Mouse (Mus musculus) ES-E14 (cell line): ENCODE data around the gene Cd52. TPM values are rescaled to one million over a fixed set of nuclear protein-coding genes. Genes with fewer than 3 reads are reported as not detected.

ENCODE experiments used
- DNase-seq: peaks from one replicate; pipeline ENCODE4 v3.0.0-alpha.2; 2013; ENCODE audit warnings: low read depth, low spot score
- H3K27ac ChIP-seq: 2 replicates; pipeline ENCODE4 v1.5.1; 2012; ENCODE audit warnings: low read depth, mild to moderate bottlenecking, low read length, moderate library complexity, mixed read lengths; ENCODE audit not compliant: poor library complexity, insufficient read depth, severe bottlenecking
- H3K36me3 ChIP-seq: 2 replicates; pipeline ENCODE4 v1.6.1; 2012; ENCODE audit warnings: mild to moderate bottlenecking, low read length, moderate library complexity, mixed read lengths; ENCODE audit not compliant: control insufficient read depth, poor library complexity, insufficient read depth, severe bottlenecking
- H3K4me1 ChIP-seq, 2 experiments: fragments of 150-350 bp in 1 of 2; sonication (generic) in 1 of 2; 2 replicates each; pipeline ENCODE4 v1.6.1; 2012; ENCODE audit warnings: low read length in 2 of 2, mild to moderate bottlenecking in 1 of 2, mixed read lengths in 1 of 2; ENCODE audit not compliant: control insufficient read depth in 2 of 2, insufficient read depth in 2 of 2, poor library complexity in 1 of 2
- H3K4me3 ChIP-seq, 2 experiments: fragments of 150-350 bp in 1 of 2; sonication (generic) in 1 of 2; 2 replicates each; pipeline ENCODE4 v1.5.1; 2012; ENCODE audit warnings: low read length in 2 of 2, low read depth in 1 of 2, mild to moderate bottlenecking in 1 of 2, mixed read lengths in 1 of 2; ENCODE audit not compliant: insufficient read depth in 1 of 2, poor library complexity in 1 of 2, severe bottlenecking in 1 of 2
- H3K9ac ChIP-seq: 2 replicates; pipeline ENCODE4 v1.6.1; 2012; ENCODE audit warnings: low read depth, mild to moderate bottlenecking, low read length, mixed read lengths; ENCODE audit not compliant: poor library complexity, insufficient read depth, severe bottlenecking
- H3K9me3 ChIP-seq: fragments of 150-350 bp; sonication (generic); 2 replicates; pipeline ENCODE4 v1.6.1; 2012; ENCODE audit warnings: low read depth, mild to moderate bottlenecking, low read length; ENCODE audit not compliant: control insufficient read depth, insufficient read depth
- CHD2 ChIP-seq: IDR thresholded peaks from 2 replicates; pipeline ENCODE4 v1.6.1; 2014; ENCODE audit warnings: mild to moderate bottlenecking, low read depth, low read length, inconsistent platforms
- HCFC1 ChIP-seq: IDR thresholded peaks from 2 replicates; pipeline ENCODE4 v1.6.1; 2012; ENCODE audit warnings: low read length, inconsistent platforms, borderline replicate concordance; ENCODE audit not compliant: insufficient read depth
- MAFK ChIP-seq: IDR thresholded peaks from 2 replicates; pipeline ENCODE4 v1.6.1; 2014; ENCODE audit warnings: mild to moderate bottlenecking, low read depth, low read length, inconsistent platforms; ENCODE audit not compliant: insufficient read depth
- ZC3H11A ChIP-seq: IDR thresholded peaks from 2 replicates; pipeline ENCODE4 v1.6.1; 2012; ENCODE audit warnings: low read depth, mild to moderate bottlenecking, inconsistent platforms, low read length, borderline replicate concordance
- ZNF384 ChIP-seq: IDR thresholded peaks from 2 replicates; pipeline ENCODE4 v1.6.1; 2012; ENCODE audit warnings: low read depth, low read length, inconsistent platforms
- in situ Hi-C, 2 experiments: fragments of 600-800 bp; cut with MboI; formaldehyde crosslinking; loops; one replicate each; pipeline ENCODE4 v1.15.1; 2025; ENCODE audit warnings: low sequenced_read_pairs in 2 of 2, inconsistent platforms in 1 of 2; ENCODE audit not compliant: unreplicated experiment in 2 of 2
- total RNA-seq: library from RNA; depleted of rRNA; stranded (reverse); fragments of 300-350 nt; gene quantifications from 2 replicates; pipeline ENCODE4 v1.2.3, GENCODE M21; 2012

Cd52 gene
- total RNA-seq, 1 experiment: 13.0 TPM

- DNase-seq: no peak
- Histone ChIP-seq H3K4me3 (peak overlapping the region in 1 of 2 experiments; percentile 31; a peak in 1 of 4 replicates), H3K27ac (peak overlapping the region; percentile 95), H3K9me3 (no peaks in the 10 kb centered on the region), H3K9ac (peak overlapping the region; percentile 44; the same call in 1 of the 2 replicates), H3K36me3 (no peaks in the 10 kb centered on the region), H3K4me1 (peaks cover 16 to 60% of the 10 kb centered on the region in 2 experiments)
- TF ChIP-seq MAFK (no peak), HCFC1 (no peak), ZNF384 (no peak), CHD2 (no peak), ZC3H11A (no peak)
- in situ Hi-C loops: no loop called here
Measured at GRCm38 (mm10) chr4:134115215-134116144, 20.6 kb upstream of the Cd52 start.

DNA sequence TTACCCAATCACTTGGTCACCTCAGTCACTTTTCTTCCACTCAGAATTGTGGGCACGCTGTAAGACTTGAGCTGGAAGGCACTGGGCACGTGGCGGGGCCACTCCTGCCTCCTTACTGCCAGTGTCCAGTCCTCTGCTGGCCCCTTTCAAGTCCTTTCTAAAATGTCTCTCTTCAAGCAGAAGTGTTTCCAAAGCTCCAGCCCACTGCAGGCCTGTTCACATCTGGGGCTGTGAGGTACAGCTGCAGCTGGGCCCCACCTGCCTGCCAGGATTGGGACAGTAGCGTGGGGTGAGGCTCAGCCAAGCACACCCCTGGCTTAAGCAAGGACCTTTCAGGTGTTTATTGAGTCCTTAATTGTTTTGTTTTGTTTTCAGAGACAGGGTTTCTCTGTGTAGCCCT lies 19.2 kb upstream of the Cd52 start:
- no peak for DNase-seq
- H3K27ac ChIP-seq: peak overlapping the region; percentile 64
- no peak for TF ChIP-seq ZNF384
- TF ChIP-seq CHD2: no peak
- no peak for TF ChIP-seq ZC3H11A
- TF ChIP-seq HCFC1: no peak
- peak overlapping the region; percentile 24; the same call in 1 of the 2 replicates for H3K9ac ChIP-seq
- H3K9me3 ChIP-seq: no peaks in the 10 kb centered on the region
- in situ Hi-C loops: no loop called here
- no peaks in the 10 kb centered on the region for H3K36me3 ChIP-seq
- peaks cover 18 to 63% of the 10 kb centered on the region in 2 experiments for H3K4me1 ChIP-seq
- no peak overlapping the region for H3K4me3 ChIP-seq

DNA sequence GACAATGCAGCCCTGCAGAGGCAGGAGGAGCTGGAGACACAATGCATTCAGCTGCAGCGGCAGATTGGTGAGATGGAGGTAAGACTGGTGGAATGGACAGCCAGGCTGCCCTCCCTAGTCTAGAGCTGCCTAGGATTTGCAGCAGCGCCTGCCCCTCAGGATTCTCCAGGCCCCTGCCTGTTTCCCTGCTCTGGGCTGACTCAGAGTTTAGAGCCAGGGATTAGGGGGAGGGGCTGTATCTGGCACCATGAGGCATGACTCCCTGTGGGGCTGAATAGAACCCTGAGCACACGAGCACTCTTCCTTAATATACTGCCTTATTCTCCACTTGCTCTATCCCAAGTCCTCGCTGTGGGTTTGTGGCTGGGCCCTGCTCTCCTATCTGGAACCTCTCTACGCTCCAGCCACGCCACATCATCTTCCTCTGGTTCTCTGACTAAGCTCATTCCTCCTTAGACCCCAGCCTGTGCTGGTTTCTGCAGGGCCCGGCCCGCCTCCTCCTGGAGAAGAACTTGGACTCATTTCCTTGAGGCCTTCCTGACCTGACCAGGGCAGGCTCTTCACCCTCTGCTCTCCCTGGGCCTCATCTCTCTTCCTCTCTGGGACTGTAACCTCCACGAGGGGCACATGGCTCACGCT lies 18.6 kb upstream of the Cd52 start:
- DNase-seq: no peak
- Histone ChIP-seq H3K27ac (peak overlapping the region; percentile 64), H3K4me1 (peaks cover 18 to 66% of the 10 kb centered on the region in 2 experiments), H3K9me3 (no peaks in the 10 kb centered on the region), H3K9ac (peak overlapping the region; percentile 24; the same call in 1 of the 2 replicates), H3K36me3 (no peaks in the 10 kb centered on the region), H3K4me3 (no peak overlapping the region)
- no peak for TF ChIP-seq HCFC1
- TF ChIP-seq MAFK: no peak
- TF ChIP-seq CHD2: no peak
- TF ChIP-seq ZC3H11A: no peak
- no peak for TF ChIP-seq ZNF384
- in situ Hi-C loops: no loop called here

GRCm38 (mm10) chr4:134112403-134112802 lies 17.5 kb upstream of the Cd52 start:
- no peak for DNase-seq
- no peaks in the 10 kb centered on the region for H3K36me3 ChIP-seq
- in situ Hi-C loops: no loop called here
- no peak overlapping the region for H3K9ac ChIP-seq
- no peaks in the 10 kb centered on the region for H3K9me3 ChIP-seq
- peaks cover 19 to 62% of the 10 kb centered on the region in 2 experiments for H3K4me1 ChIP-seq
- no peak overlapping the region for H3K4me3 ChIP-seq
- no peak overlapping the region for H3K27ac ChIP-seq
- no peak for TF ChIP-seq ZNF384
- no peak for TF ChIP-seq HCFC1
- TF ChIP-seq MAFK: no peak
- no peak for TF ChIP-seq ZC3H11A
- no peak for TF ChIP-seq CHD2
